Mouse (Mus musculus) small intestine, adult 2 months (tissue): ENCODE measurements at regions not wholly inside any gene's neighbourhood (a gene's known extent, or its start where the extent isn't known, plus 50 kb on each side); places are given as distances from the start of the nearest gene placed in this dataset.

ENCODE experiments used
- CTCF ChIP-seq: fragments of 200-500 bp; IDR thresholded peaks from 2 replicates; pipeline ENCODE4 v1.5.1; 2012; ENCODE audit warnings: low read depth, mild to moderate bottlenecking, control low read depth, inconsistent platforms, low read length, moderate library complexity, mixed read lengths; ENCODE audit not compliant: insufficient replicate concordance, insufficient read length; ENCODE audit errors: extremely low read depth
- POLR2A ChIP-seq: fragments of 200-500 bp; IDR thresholded peaks from 2 replicates; pipeline ENCODE4 v1.6.1; 2012; ENCODE audit warnings: low read depth, mild to moderate bottlenecking, control low read depth, inconsistent platforms, low read length, moderate library complexity

DNA sequence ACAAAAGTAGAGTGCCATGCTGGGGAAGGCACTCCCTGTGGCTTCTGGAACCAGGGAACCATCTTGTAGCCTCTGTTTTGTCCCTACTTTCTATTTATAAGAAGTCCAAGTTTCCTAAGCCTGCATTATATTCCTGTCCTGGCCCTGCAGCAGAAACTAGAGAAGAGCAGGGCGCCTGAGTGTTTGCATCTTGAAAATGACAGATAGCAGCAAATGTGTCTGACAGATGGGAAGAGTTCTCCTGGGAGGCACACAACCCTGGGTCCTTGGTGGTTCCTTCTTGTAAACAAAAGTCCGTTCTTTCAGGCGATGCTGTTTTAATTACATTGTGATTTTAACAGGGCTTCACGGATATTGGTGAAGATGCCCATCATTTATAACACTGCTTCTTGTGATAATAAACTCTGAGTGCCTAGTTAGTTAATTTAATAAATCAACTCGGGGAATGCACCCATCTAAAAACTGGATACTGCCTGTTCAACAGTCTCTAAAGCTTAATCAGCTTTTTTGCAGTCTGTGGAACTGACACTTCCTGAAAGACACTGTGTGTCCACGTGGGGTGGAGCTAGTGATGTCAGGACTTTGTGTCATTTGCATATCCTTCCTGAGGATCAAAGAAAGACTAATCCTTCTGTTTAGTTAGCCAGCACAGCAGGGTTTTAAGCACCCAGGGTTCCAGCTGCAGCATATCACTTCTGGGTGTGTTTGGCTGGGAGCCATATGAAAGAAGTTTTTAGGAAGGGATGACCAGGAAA, 188.3 kb upstream of the Ccdc54 start:
- no peak for TF ChIP-seq CTCF
- TF ChIP-seq POLR2A: no peak
